Mouse (Mus musculus): ENCODE measurements at regions not wholly inside any gene's neighbourhood (a gene's known extent, or its start where the extent isn't known, plus 50 kb on each side); places are given as distances from the start of the nearest gene placed in this dataset.

DNA sequence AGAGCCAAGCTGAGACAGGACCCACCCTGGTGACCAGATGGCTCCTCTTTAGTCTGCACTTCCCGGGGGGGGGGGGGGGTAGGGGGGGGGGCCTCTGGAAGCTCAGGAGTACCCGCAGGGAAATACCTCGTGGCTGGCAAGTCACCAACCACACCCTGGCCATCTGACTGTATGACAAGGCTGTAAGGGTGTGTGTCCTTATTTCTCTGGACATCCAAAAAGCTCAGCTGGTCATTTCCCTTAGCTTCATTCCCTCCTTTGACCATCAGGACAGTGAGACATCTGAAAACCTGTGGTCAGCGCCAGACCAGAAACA is 329.9 kb upstream of the Jarid2 start:
- Histone ChIP-seq H3K27me3 (replicated peaks; ENCODE audit: control insufficient read depth, insufficient read depth, low read length) (no peaks in the 10 kb centered on the region), H3K36me3 (ENCODE audit: control insufficient read depth, insufficient read depth, low read length) (no peaks in the 10 kb centered on the region), H3K9ac (ENCODE audit: low read depth, low read length) (no peak overlapping the region), H3K9me3 (ENCODE audit: control insufficient read depth, low read length) (no peaks in the 10 kb centered on the region), H3K4me1 (ENCODE audit: control insufficient read depth, insufficient read depth, low read depth, low read length) (no peaks in the 10 kb centered on the region), H3K4me3 (ENCODE audit: low read length) (no peak overlapping the region), H3K27ac (ENCODE audit: low read depth, low read length) (no peak overlapping the region), H3K4me2 (ENCODE audit: low read length) (no peak overlapping the region)
- ATAC-seq: no peak
- 45% methylated on average over 3 of the region's 4 CpGs for WGBS

DNA sequence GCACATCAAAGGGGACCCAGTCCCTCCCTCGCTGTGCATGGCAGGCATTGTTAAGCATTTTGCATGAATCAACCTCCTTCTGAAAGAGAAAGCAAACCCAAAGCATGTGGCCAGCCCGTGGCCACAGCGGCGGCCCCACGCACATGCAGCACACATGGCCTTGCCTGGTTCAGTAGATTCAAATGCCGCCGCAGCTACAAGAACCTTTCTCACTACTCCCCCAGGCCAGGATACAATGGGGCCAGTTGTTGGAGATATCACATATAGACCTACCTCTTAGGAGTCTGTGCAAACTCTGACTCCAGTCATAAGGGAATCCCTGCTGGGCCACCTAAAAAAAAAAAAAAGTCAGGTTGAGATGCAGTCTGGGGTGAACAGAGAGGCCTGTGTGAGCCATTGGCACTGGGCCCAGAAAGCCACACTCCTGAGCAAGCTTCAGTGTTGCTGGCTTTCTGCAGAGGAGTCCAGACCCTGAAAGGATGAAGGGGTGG is 329.4 kb upstream of the Jarid2 start:
- Histone ChIP-seq H3K4me2 (ENCODE audit: low read length) (no peak overlapping the region), H3K27me3 (replicated peaks; ENCODE audit: control insufficient read depth, insufficient read depth, low read length) (no peaks in the 10 kb centered on the region), H3K27ac (ENCODE audit: low read depth, low read length) (no peak overlapping the region), H3K4me3 (ENCODE audit: low read length) (no peak overlapping the region), H3K36me3 (ENCODE audit: control insufficient read depth, insufficient read depth, low read length) (no peaks in the 10 kb centered on the region), H3K9ac (ENCODE audit: low read depth, low read length) (no peak overlapping the region), H3K4me1 (ENCODE audit: control insufficient read depth, insufficient read depth, low read depth, low read length) (no peaks in the 10 kb centered on the region), H3K9me3 (ENCODE audit: control insufficient read depth, low read length) (no peaks in the 10 kb centered on the region)
- ATAC-seq: peak; percentile 67
- 49% methylated on average over 7 of the region's 7 CpGs for WGBS

DNA sequence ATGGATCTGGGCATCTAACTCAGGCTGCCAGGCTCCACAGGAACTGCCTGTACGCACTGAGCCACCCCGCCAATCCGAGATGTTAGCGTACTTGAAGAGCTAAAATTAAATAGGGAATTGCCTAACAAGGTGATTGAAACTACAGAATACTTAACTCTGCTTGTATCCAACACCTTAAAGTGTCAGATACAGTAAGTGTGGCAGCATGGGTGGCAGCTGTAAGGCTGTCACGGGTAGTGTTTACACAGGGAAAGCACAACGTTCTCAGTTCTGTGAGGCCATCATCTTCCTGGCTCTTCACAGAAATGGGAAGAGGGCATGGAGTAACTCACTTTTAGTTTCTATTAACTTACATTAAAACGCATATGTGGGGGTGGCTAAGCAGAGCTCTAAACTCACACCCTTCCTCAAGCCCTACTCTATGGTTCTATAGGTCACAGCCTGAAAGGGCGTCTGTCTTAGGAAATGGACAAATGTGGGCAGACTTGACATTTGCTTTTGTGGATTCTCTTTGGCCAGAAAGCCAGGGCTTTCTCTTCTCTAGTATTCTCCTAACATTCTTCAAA is 325.2 kb upstream of the Jarid2 start:
- Histone ChIP-seq H3K4me1 (ENCODE audit: control insufficient read depth, insufficient read depth, low read depth, low read length) (no peaks in the 10 kb centered on the region), H3K9me3 (ENCODE audit: control insufficient read depth, low read length) (no peaks in the 10 kb centered on the region), H3K4me2 (ENCODE audit: low read length) (no peak overlapping the region), H3K27me3 (replicated peaks; ENCODE audit: control insufficient read depth, insufficient read depth, low read length) (no peaks in the 10 kb centered on the region), H3K4me3 (ENCODE audit: low read length) (no peak overlapping the region), H3K27ac (ENCODE audit: low read depth, low read length) (no peak overlapping the region), H3K36me3 (ENCODE audit: control insufficient read depth, insufficient read depth, low read length) (no peaks in the 10 kb centered on the region), H3K9ac (ENCODE audit: low read depth, low read length) (no peak overlapping the region)
- ATAC-seq: no peak
- WGBS: 90% methylated on average over 8 of the region's 8 CpGs

DNA sequence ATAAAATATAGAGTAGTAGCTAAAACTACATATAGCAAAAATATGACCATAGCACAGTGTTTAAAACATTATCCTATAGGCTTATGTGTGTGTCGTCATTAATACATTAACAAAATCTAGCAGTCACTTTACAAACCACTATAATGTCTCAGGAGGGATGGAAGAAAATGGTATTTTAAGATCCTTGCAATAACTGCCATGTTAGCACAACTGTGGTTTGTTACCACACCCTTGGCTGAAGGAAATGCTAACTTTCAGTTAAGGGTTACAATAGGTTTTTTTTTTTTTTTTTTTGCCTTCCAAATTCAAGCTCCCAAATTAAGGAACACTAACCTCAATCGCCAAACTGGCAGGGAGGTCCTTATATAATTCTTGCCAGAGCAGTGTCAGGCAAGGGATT is 322.0 kb upstream of the Jarid2 start:
- no peak overlapping the region for H3K4me3 ChIP-seq (ENCODE audit: low read length)
- H3K27ac ChIP-seq (ENCODE audit: low read depth, low read length): no peak overlapping the region
- no peaks in the 10 kb centered on the region for H3K9me3 ChIP-seq (ENCODE audit: control insufficient read depth, low read length)
- H3K9ac ChIP-seq (ENCODE audit: low read depth, low read length): no peak overlapping the region
- H3K36me3 ChIP-seq (ENCODE audit: control insufficient read depth, insufficient read depth, low read length): no peaks in the 10 kb centered on the region
- 0 out of 2 replicates have a peak, but pooled peaks cover 4% of the 10 kb centered on the region for H3K4me1 ChIP-seq (ENCODE audit: control insufficient read depth, insufficient read depth, low read depth, low read length)
- no peak overlapping the region for H3K4me2 ChIP-seq (ENCODE audit: low read length)
- no peaks in the 10 kb centered on the region for H3K27me3 ChIP-seq (replicated peaks; ENCODE audit: control insufficient read depth, insufficient read depth, low read length)
- ATAC-seq: no peak
- WGBS: 89% methylated on average over 2 of the region's 2 CpGs

DNA sequence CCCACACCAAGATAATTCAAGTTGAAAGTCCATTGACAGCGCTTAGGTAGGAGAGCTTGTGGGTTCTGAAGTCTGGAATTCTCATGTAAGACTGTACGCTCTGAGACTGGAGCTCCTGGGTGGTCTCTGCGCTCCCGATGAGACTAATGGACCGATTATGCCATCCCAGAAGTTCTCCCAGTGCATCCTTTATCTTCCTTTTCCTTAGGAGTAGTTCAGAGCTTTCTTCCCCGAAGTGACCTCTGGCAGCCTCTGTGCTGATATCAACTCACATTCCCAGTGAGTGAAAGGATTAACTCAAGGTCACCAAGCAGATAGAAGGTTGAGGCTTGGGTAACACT is 320.7 kb upstream of the Jarid2 start:
- no peaks in the 10 kb centered on the region for H3K36me3 ChIP-seq (ENCODE audit: control insufficient read depth, insufficient read depth, low read length)
- ATAC-seq: no peak
- H3K27me3 ChIP-seq (replicated peaks; ENCODE audit: control insufficient read depth, insufficient read depth, low read length): no peaks in the 10 kb centered on the region
- no peak overlapping the region for H3K4me3 ChIP-seq (ENCODE audit: low read length)
- H3K9me3 ChIP-seq (ENCODE audit: control insufficient read depth, low read length): no peaks in the 10 kb centered on the region
- H3K4me1 ChIP-seq (ENCODE audit: control insufficient read depth, insufficient read depth, low read depth, low read length): 0 out of 2 replicates have a peak, but pooled peaks cover 4% of the 10 kb centered on the region
- H3K27ac ChIP-seq (ENCODE audit: low read depth, low read length): no peak overlapping the region
- 76% methylated on average over 6 of the region's 6 CpGs for WGBS
- no peak overlapping the region for H3K9ac ChIP-seq (ENCODE audit: low read depth, low read length)
- H3K4me2 ChIP-seq (ENCODE audit: low read length): no peak overlapping the region

DNA sequence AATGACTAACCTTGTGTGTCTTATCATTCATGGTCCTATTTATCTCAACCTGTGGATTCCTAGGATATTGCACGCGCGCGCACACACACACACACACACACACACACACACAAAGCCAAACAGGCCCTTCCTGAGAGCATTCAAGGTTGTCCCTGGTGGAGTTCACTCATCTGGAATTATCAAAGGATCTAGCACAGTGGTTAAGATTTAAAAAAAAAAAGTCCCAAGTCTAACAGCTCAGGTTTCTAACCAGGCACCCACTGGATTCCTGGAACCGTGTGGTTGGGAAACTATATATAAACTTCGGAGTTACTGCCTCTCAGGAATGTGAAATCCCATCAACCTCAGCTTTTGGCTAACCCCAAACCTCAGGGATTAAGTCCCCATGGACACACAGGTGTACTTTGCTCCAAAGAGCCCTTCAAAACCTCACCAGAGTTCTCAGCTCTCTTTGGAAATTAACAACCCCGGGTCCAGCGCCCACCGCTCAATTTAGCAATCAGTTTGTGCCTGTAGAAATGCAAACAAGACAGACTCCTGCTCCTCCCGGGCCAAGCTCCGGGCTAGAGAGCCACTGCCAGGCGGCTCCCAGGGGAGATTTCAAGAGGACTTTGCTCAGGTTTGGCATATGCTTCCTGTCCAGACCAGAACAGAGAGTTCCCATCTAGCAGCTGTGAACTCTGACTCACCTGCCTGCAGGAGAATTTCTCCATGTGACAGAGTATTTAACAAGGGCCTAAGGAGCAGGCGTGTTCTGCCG is 320.1 kb upstream of the Jarid2 start:
- H3K9ac ChIP-seq (ENCODE audit: low read depth, low read length): no peak overlapping the region
- 0 out of 2 replicates have a peak, but pooled peaks cover 4% of the 10 kb centered on the region for H3K4me1 ChIP-seq (ENCODE audit: control insufficient read depth, insufficient read depth, low read depth, low read length)
- H3K4me2 ChIP-seq (ENCODE audit: low read length): no peak overlapping the region
- no peaks in the 10 kb centered on the region for H3K36me3 ChIP-seq (ENCODE audit: control insufficient read depth, insufficient read depth, low read length)
- no peak overlapping the region for H3K27ac ChIP-seq (ENCODE audit: low read depth, low read length)
- no peaks in the 10 kb centered on the region for H3K27me3 ChIP-seq (replicated peaks; ENCODE audit: control insufficient read depth, insufficient read depth, low read length)
- no peaks in the 10 kb centered on the region for H3K9me3 ChIP-seq (ENCODE audit: control insufficient read depth, low read length)
- no peak overlapping the region for H3K4me3 ChIP-seq (ENCODE audit: low read length)
- ATAC-seq: no peak
- WGBS: 59% methylated on average over 14 of the region's 14 CpGs

DNA sequence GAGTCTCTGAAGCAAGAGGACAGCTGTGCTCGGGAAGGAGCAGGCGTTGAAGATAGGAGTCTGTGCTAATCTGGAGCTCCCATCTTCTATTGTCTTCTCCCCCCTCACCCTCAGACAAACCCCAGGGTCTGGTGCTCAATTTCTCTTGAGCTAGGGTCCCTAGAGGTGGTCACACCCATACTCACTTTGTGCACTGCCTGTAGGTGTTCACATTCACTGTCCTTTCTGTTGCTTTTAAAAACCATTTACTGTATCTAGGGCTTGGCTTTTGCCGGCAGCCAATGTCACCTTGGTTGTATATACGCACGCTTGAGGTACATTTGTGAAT is 319.6 kb upstream of the Jarid2 start:
- Histone ChIP-seq H3K27me3 (replicated peaks; ENCODE audit: control insufficient read depth, insufficient read depth, low read length) (no peaks in the 10 kb centered on the region), H3K4me1 (ENCODE audit: control insufficient read depth, insufficient read depth, low read depth, low read length) (0 out of 2 replicates have a peak, but pooled peaks cover 4% of the 10 kb centered on the region), H3K9me3 (ENCODE audit: control insufficient read depth, low read length) (no peaks in the 10 kb centered on the region), H3K4me3 (ENCODE audit: low read length) (no peak overlapping the region), H3K9ac (ENCODE audit: low read depth, low read length) (no peak overlapping the region), H3K36me3 (ENCODE audit: control insufficient read depth, insufficient read depth, low read length) (no peaks in the 10 kb centered on the region), H3K27ac (ENCODE audit: low read depth, low read length) (no peak overlapping the region), H3K4me2 (ENCODE audit: low read length) (no peak overlapping the region)
- ATAC-seq: no peak
- 78% methylated on average over 5 of the region's 5 CpGs for WGBS

DNA sequence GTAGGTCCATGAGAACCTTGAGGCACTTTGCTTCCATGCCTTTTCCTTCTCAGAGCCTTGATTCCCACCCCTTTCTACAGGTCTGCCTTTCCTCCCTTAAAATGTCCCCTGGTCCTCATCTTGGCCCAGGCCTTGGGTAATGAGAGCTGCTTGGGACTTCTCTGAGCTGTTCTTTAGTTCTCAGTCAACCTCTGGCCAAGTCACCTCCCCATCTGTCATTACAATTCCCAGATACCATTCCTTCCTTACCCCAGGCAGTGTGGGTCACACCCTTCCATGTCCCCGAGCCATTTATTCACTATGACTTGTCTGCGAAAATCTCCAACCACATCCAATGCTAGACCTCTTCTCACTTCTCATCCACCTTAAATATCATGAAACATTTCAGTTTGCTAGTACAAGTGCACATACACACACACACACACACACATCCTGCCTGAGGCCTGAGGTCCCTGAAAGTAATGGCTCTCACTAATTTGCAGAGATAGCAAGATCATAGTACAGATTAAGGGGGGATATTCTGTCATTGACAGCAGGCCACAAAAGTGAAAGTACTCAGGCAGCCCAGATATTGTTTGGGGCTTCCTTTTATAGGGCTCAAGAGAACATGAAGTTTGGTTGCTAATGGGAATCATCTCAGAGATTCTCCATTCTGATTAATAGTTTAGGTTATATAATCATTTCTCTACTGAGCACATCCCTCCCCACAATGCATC is 317.3 kb upstream of the Jarid2 start:
- Histone ChIP-seq H3K9me3 (ENCODE audit: control insufficient read depth, low read length) (no peaks in the 10 kb centered on the region), H3K27ac (ENCODE audit: low read depth, low read length) (no peak overlapping the region), H3K9ac (ENCODE audit: low read depth, low read length) (no peak overlapping the region), H3K4me1 (ENCODE audit: control insufficient read depth, insufficient read depth, low read depth, low read length) (0 out of 2 replicates have a peak, but pooled peaks cover 4% of the 10 kb centered on the region), H3K27me3 (replicated peaks; ENCODE audit: control insufficient read depth, insufficient read depth, low read length) (no peaks in the 10 kb centered on the region), H3K36me3 (ENCODE audit: control insufficient read depth, insufficient read depth, low read length) (no peaks in the 10 kb centered on the region), H3K4me3 (ENCODE audit: low read length) (no peak overlapping the region), H3K4me2 (ENCODE audit: low read length) (no peak overlapping the region)
- no peak for ATAC-seq
- 94% methylated on average over 2 of the region's 2 CpGs for WGBS

DNA sequence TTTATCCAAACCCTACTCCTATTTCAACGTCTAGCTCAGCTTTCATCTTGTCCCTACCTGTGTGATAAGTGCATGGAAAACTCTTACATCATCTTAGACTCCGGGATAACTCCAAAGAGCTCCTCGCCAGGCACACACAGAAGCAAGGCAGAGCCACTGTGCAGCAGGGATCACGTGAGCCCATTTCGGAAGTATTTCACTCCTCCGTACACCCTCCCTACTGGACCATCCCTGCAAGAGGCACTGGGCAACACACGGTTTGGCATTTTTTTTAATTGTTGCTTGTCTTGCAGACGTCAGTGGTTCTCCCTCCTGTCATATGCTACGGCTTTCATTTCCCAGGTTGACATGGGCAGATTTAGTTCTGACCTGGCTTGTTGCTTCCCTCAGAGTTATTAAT is 316.0 kb upstream of the Jarid2 start:
- no peaks in the 10 kb centered on the region for H3K9me3 ChIP-seq (ENCODE audit: control insufficient read depth, low read length)
- H3K4me1 ChIP-seq (ENCODE audit: control insufficient read depth, insufficient read depth, low read depth, low read length): peaks cover 10% of the 10 kb centered on the region; the same call in 1 of the 2 replicates
- H3K4me3 ChIP-seq (ENCODE audit: low read length): no peak overlapping the region
- no peaks in the 10 kb centered on the region for H3K36me3 ChIP-seq (ENCODE audit: control insufficient read depth, insufficient read depth, low read length)
- no peak overlapping the region for H3K27ac ChIP-seq (ENCODE audit: low read depth, low read length)
- 79% methylated on average over 9 of the region's 9 CpGs for WGBS
- no peak overlapping the region for H3K4me2 ChIP-seq (ENCODE audit: low read length)
- ATAC-seq: no peak
- no peak overlapping the region for H3K9ac ChIP-seq (ENCODE audit: low read depth, low read length)
- H3K27me3 ChIP-seq (replicated peaks; ENCODE audit: control insufficient read depth, insufficient read depth, low read length): no peaks in the 10 kb centered on the region
